Mouse (Mus musculus) liver, adult (tissue): Measurements from ENCODE around the gene 4921517D22Rik.
"Not testable (repeated sequence)": the region's sequence is repeated elsewhere in the genome, so short reads cannot be mapped to it uniquely, and the experiment has no call there.

ENCODE experiments used
- GATA4 ChIP-seq: IDR thresholded peaks from 2 replicates; pipeline ENCODE4 v1.6.1; 2014; ENCODE audit warnings: mild to moderate bottlenecking, low read length; ENCODE audit not compliant: insufficient replicate concordance

The 4921517D22Rik gene

GRCm38 (mm10) chr13:59694008-59694407, at the start of gene 4921517D22Rik:
Gene 4921517D22Rik (minus strand): TSS chr13:59694108.
- TF ChIP-seq GATA4 = no peak

GRCm38 (mm10) chr13:59741697-59742096, 47.8 kb upstream of the 4921517D22Rik start:
- TF ChIP-seq GATA4 = no peak

GRCm38 (mm10) chr13:59741096-59741495, 47.2 kb upstream of the 4921517D22Rik start:
- no peak for TF ChIP-seq GATA4

- TF ChIP-seq GATA4 = no peak
Observed at GRCm38 (mm10) chr13:59739397-59739796, 45.5 kb upstream of the 4921517D22Rik start.

GRCm38 (mm10) chr13:59738455-59738854, 44.5 kb upstream of the 4921517D22Rik start:
- no peak for TF ChIP-seq GATA4

GRCm38 (mm10) chr13:59735190-59735589, 41.3 kb upstream of the 4921517D22Rik start:
- no peak for TF ChIP-seq GATA4

- TF ChIP-seq GATA4 = no peak
Observed at GRCm38 (mm10) chr13:59733936-59734335, 40.0 kb upstream of the 4921517D22Rik start.

- TF ChIP-seq GATA4 = no peak
Observed at GRCm38 (mm10) chr13:59731652-59732051, 37.7 kb upstream of the 4921517D22Rik start, which contains the start of gene Spata31d1d. Gene Spata31d1d (minus strand): TSS chr13:59731752.

GRCm38 (mm10) chr13:59728378-59729093, 34.6 kb upstream of the 4921517D22Rik start:
- no peak for TF ChIP-seq GATA4

GRCm38 (mm10) chr13:59726139-59726867, 32.4 kb upstream of the 4921517D22Rik start:
- TF ChIP-seq GATA4 = no peak

- no peak for TF ChIP-seq GATA4
Observed at GRCm38 (mm10) chr13:59719475-59719874, 25.6 kb upstream of the 4921517D22Rik start.

GRCm38 (mm10) chr13:59713710-59714109, 19.8 kb upstream of the 4921517D22Rik start:
- TF ChIP-seq GATA4 = no peak

GRCm38 (mm10) chr13:59711984-59712383, 18.1 kb upstream of the 4921517D22Rik start, which contains the start of gene Spata31d1b:
Gene Spata31d1b (plus strand): TSS chr13:59712284.
- TF ChIP-seq GATA4 = not testable (repeated sequence)

- TF ChIP-seq GATA4 = no peak
Observed at GRCm38 (mm10) chr13:59710230-59710629, 16.3 kb upstream of the 4921517D22Rik start, which contains the start of gene Spata31d1a. Gene Spata31d1a (minus strand): TSS chr13:59710330.

GRCm38 (mm10) chr13:59704562-59704961, 10.7 kb upstream of the 4921517D22Rik start:
- TF ChIP-seq GATA4 = no peak

- TF ChIP-seq GATA4 = no peak
Observed at GRCm38 (mm10) chr13:59703514-59703913, 9.6 kb upstream of the 4921517D22Rik start.
